Mouse (Mus musculus) gastrocnemius, postnatal 36 days (tissue): ENCODE results near the gene Dcp1a. TPM values are rescaled to one million over a fixed set of nuclear protein-coding genes. Genes with fewer than 3 reads are reported as not detected.

Experiments
- DNase-seq, 2 experiments: peaks; one replicate each; pipeline ENCODE4 v3.0.0; 2022
- intact Hi-C: fragments of 180-260 bp; cut with DNase I; formaldehyde crosslinking; loops from one replicate; pipeline ENCODE4 v1.15.1; 2025
- long read RNA-seq, 2 experiments: library from polyadenylated mRNA; stranded (forward); transcript quantifications; one replicate each; pipeline ENCODE4 v2.0.0; 2021
- total RNA-seq, 2 experiments: library from RNA; stranded (reverse); gene quantifications; 2 replicates each; pipeline ENCODE4 v1.2.3; 2021

Dcp1a gene
- 1 to 10 TPM; 5.5 to 7.6 TPM for total RNA-seq
- long read RNA-seq, experiment 1, partial matches to known transcripts = 0 of 2 reads
- long read RNA-seq, experiment 1, other reads (novel, unspliced or antisense) = 2 of 2 reads
- long read RNA-seq, experiment 2, partial matches to known transcripts = 1 of 1 reads
- long read RNA-seq, experiment 2, other reads (novel, unspliced or antisense) = 0 of 1 reads

DNA sequence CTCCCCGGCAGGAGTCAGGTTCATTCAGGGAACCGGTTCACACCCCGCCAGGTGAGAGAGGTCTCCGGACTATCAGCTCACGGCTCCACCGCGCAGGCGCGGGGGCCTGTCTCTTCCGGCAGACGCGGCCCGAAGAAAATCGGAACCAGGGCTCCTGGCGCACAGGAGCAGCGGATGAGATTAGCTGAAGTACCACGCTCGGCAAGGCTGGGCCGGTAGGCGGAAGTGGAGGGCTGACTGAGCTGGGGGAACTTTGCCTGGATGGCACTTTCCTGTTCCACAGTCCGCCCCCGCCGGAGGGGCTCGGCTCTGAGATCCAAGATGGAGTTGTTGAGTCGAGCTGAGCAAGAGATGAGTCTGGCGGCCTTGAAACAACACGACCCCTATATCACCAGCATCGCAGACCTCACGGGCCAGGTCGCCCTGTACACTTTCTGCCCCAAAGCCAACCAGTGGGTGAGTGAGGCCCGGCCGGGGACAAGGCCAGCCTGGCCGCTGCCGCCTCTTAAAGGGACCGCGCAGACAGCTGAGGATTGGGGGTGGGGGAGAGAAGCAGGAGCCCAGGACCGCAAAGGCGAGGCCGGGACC is at the start of gene Dcp1a:
Dcp1a (plus strand) TSS at position 175 of the 588 bp plus-strand sequence.
- DNase-seq = peak; percentile 92 to 93

GRCm38 (mm10) chr14:30429606-30430005 is 49.7 kb upstream of the Dcp1a start:
- DNase-seq = no peak
- intact Hi-C loops = no loop called here

More for the DNA sequence above, at the start of gene Dcp1a:
- intact Hi-C loops = no loop called here

GRCm38 (mm10) chr14:30430026-30430425 is 49.3 kb upstream of the Dcp1a start:
- intact Hi-C loops = no loop called here

GRCm38 (mm10) chr14:30430446-30430845 is 48.9 kb upstream of the Dcp1a start:
- no peak for DNase-seq
- intact Hi-C loops = no loop called here

More at GRCm38 (mm10) chr14:30430026-30430425, 49.3 kb upstream of the Dcp1a start:
- DNase-seq = no peak

DNA sequence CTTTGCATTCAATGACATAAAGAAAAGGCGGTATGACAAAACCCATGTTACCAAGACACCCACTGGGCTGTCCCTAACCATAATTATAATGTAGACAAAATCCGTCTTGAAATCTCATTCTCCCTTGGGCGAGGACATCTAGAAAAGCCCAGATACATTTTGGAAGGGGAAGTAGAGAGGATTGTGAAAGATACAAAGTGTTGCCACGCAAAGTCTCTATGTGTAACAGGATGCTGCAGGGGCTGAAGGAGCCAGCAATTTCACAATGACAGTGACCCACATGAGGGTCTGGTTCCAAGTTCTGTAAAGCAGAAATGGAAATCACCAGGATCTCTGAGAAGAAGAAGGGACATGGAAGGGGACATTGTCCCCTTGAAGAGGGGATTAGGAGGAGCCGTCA is 44.0 kb upstream of the Dcp1a start:
- no peak for DNase-seq
- intact Hi-C loops = no loop called here

- no peak for DNase-seq
- intact Hi-C loops = no loop called here
Observed at GRCm38 (mm10) chr14:30439915-30440314, 39.4 kb upstream of the Dcp1a start.

DNA sequence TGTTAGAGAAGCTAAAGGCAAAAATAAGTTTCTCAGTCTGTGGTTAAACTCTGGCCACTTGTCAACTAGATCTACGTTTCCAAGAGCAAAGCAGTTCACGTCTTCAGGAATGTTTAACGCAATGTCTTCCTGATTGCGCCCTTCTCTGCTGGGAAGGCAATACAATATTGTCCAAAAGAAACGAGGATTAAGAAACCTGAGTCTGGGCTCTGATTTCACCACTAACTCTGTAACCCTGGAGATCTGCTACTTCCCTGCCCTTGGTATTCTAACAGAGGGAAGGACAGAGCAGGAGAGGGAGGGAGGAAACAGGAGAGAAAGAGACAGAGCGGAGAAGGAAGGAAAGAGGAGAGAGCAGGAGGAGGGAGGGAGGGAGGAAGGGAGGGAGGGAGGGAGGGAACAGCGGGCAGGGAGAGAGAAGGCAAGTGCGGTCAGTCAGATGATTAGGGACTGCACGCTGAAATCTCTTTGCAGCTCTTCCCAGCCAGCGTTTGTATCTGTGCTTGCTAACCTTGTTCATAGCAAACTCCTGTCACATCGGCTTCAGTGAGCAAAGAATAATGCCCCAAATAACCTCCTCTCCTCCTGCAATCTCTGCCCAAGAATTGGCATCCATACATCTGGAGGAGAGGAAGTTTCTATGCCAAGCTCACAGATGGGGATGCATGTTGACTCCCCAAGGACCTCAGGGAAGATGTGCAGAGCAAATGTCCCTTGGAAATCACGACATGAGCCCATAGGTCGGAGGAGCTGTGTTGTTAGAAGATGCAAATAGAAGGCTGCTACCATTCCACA is 23.3 kb upstream of the Dcp1a start:
- intact Hi-C loops = no loop called here
- no peak for DNase-seq

DNA sequence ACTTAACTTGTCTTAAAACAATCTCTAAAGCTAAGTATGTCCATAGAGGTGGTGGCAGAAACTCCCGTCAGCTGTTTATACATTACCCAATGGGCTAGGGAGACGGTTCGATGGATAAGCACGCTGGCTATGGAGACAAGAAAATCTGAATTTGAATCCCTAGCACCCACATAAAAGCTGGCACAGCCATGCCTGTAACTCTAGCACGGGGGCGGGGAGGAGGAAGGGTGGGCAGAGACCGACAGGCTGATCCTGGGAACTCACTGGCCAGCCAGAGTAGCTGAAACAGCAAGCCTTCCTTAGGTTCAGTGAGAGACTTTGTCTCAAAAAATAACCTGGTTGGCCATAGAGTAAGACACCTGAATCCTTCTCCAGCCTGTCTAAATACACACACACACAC is 21.9 kb upstream of the Dcp1a start:
- DNase-seq = no peak
- intact Hi-C loops = no loop called here

DNA sequence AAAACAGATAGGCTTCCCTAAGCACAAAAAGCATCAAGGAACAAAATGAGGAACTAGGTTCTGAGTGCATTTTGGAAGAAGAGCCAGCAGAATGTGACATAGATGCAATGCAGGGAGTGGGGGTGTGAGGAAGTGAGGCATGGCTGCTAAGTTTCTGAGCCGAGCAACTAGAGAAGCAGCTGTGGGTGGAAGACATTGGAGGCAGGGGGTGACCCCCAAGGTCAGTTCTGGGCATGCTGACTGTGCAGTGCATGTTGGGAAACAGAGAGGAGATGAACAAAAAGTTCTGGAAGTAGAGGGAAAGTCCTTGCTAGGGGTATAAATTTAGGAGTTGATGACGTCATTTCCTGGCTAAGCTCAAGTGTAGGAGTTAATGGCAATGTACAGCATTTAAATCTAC is 21.4 kb upstream of the Dcp1a start:
- intact Hi-C loops = no loop called here

GRCm38 (mm10) chr14:30458820-30459219 is 20.5 kb upstream of the Dcp1a start:
- DNase-seq = no peak
- intact Hi-C loops = no loop called here

More for the DNA sequence above, 21.4 kb upstream of the Dcp1a start:
- no peak for DNase-seq

DNA sequence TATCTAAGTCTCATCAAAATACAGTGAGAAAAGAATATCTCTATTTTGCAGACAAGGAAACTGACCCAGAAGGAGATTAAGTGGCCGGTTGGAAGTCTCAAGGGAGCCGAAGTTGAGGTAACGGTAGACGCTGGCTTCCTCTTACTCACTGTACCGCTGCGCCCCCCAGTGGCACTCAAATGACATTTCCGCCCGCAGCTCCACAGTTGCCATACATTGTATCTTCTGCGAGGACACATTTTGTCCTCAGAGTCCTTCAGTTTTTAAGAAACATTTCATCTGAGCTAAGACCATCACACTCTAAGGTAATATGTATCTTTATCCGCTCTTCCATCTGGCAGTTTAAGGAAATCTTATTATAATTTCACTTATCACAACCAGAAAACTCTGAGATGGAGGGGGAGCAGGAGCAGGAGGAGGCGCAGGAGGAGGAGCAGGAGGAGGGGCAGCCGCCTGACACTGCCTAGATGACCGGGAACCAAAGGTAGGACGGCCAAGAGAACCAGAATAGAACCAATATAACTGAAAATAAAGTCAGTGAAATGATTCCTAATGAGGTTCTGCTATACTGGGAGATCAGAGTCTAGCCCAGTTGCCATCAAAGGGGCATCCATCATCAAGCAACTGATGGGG is 19.3 kb upstream of the Dcp1a start:
- intact Hi-C loops = loop anchor here (2.0 kb wide), 1 partner anchor 323 kb away; no protein-coding TSS in a partner anchor
- peak; percentile 54 to 64 for DNase-seq

DNA sequence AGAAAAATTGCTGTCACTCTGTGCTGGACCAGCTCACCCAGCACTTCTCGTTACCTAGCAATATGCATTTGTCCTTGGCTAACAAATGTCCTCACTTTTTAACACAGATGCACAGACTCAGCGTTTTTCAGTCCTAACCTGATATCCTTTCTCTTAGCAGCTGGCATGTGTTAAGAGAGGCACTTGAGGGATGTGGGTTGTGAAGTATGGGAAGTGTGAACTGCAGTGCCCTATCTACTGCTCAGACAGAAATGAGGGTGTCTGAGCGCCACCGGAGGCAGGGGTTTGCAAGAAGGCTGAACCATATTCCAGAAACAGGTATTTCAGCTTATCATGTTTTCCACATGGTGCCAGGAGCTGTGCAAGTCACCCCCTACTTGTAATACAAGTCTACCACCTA is 16.0 kb upstream of the Dcp1a start:
- intact Hi-C loops = no loop called here
- no peak for DNase-seq

- intact Hi-C loops = no loop called here
Observed at GRCm38 (mm10) chr14:30473605-30474004, 5.7 kb upstream of the Dcp1a start.

DNA sequence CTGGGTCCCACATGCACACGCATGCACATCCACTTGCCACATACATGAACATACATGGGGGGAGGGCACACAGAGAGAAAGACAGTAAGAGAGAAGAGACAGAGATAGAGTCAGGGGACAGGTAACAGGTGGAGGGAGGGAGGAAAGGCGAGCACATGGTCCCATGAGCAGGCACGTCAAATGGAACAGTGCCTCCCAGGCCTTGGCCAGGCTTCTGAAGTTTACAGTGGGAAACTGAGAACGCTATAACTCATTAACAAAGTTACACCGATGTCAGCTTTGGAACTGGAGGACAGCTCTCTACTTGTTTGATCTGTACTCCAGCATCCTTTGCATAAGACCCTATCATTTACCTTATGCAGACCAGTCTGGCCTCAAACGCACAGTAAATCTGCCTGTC is 4.9 kb upstream of the Dcp1a start:
- intact Hi-C loops = no loop called here
- no peak for DNase-seq

More at GRCm38 (mm10) chr14:30473605-30474004, 5.7 kb upstream of the Dcp1a start:
- no peak for DNase-seq

DNA sequence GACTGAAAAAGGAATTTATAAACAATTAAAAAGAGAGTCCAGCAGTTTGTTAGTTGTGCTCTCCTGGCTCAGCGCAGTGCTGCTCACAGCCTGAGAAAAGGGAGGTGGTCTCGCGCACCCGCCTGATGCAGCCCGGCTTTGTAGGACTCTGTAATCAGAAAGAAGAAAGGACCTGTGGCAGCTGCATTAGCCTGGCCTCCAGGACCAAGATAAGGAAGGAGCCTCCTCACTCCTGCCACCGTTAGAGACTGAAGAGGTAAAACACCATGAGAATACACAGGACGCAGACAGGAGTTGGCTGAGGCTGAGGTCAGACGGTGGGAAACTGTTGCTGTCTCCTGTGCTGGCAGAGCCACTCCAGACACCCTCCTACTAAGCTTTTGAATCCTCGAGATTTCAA is 12.0 kb downstream of the Dcp1a start, which contains the start of gene Cacna1d:
Cacna1d (minus strand) TSS at position 114 of the 400 bp plus-strand sequence.
- DNase-seq = no peak
- intact Hi-C loops = no loop called here

GRCm38 (mm10) chr14:30493276-30493675 is 13.9 kb downstream of the Dcp1a start:
- DNase-seq = no peak
- intact Hi-C loops = no loop called here

DNA sequence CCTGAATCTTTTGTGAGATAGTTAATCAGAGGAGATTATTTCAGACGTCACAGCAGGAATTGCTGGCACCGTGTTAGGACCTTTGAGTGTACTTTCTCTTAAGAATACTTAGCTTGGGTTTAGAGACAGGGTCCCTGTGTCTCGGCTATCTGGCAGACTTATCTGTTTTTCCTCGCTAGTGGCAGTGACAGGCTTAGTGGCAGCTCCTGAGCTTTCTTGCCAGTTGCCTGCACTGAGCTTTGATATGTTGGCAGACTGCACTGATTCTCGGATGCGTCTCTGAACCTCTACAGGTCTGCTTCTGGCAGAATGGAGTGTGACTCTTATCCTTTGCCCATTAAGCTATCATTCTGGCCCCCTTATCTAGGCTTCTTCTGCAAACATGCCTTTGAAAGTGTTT is 15.7 kb downstream of the Dcp1a start:
- intact Hi-C loops = no loop called here
- DNase-seq = no peak

- intact Hi-C loops = no loop called here
- DNase-seq = no peak
Observed at GRCm38 (mm10) chr14:30498202-30498601, 18.9 kb downstream of the Dcp1a start.

GRCm38 (mm10) chr14:30504990-30505389 is 25.7 kb downstream of the Dcp1a start:
- DNase-seq = no peak
- intact Hi-C loops = no loop called here

DNA sequence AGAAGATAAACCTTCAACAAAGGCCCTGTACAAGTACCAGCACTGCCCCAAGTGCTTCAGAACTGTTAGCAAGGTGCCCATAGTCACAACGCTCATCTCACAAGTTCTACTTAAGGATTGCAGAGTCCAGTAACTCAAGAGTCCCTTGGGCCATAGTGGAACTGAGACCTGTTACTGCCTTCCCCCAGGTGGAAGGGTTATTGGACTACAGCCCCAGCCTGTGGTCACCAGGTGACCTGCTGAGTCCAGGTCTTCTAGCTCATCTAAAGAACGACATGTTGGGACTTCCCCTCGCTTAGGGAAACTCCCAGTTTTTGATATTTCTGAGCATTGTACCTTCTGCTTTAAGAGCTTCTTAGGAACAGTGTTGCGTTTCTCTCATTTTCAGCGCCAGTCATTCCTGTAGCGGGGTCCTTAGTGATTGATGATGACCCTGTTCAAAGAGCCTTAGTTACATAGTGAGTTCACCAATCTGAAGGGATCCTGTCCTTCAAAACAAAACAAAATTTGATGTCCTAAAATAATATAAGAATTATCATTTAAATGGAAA is 31.0 kb downstream of the Dcp1a start:
- intact Hi-C loops = no loop called here
- no peak for DNase-seq

DNA sequence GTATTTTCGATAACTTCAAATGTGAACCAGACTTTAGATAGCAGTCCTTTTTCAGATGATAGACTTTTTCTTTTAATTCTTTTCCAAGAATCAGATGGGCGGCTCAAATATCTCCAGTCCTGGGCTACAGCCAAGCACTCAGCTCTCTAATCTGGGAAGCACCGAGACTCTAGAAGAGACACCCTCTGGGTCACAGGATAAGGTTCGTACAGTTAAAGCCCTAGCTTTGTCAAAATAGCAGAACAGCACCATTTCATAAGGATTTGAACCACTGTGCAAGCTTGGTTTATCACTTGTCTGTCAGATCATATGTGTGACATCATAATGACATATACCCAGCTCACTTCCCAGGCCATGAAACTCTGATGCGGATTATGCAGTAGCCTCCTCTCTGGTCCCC is 33.6 kb downstream of the Dcp1a start:
- intact Hi-C loops = no loop called here
- DNase-seq = no peak
